Mouse (Mus musculus) megakaryocyte, adult 5-6 weeks (primary cell): Measurements from ENCODE around the gene Stx4a. TPM values are rescaled to one million over a fixed set of nuclear protein-coding genes. Genes with fewer than 3 reads are reported as not detected.
"Not testable (repeated sequence)": the region's sequence is repeated elsewhere in the genome, so short reads cannot be mapped to it uniquely, and the experiment has no call there.

ENCODE experiments used
- ATAC-seq: 2 replicates; pipeline ENCODE4 v1.8.0; 2016; ENCODE audit warnings: mild to moderate bottlenecking, inconsistent platforms; ENCODE audit not compliant: poor library complexity, severe bottlenecking
- total RNA-seq, 2 experiments: library from RNA; stranded (forward) in 1 of 2; stranded (reverse) in 1 of 2; fragments of 153-499, 151-499 nt in 1 of 2; fragments of 221-1000, 200-1000 nt in 1 of 2; gene quantifications; 2 replicates each; pipeline versions ENCODE4 v1.2.3 to v1.2.4; 2015 to 2017

Stx4a gene
- total RNA-seq, 2 experiments from 2014 or later: 37.7 to 68.7 TPM

- no peak for ATAC-seq
These were observed 9.7 kb upstream of the Stx4a start for GRCm38 (mm10) chr7:127814241-127814921.

GRCm38 (mm10) chr7:127815116-127815665 is 8.9 kb upstream of the Stx4a start:
- no peak for ATAC-seq

GRCm38 (mm10) chr7:127815954-127816821 is 7.9 kb upstream of the Stx4a start:
- peak; percentile 73 for ATAC-seq

- ATAC-seq: no peak
These were observed 7.0 kb upstream of the Stx4a start for GRCm38 (mm10) chr7:127817053-127817452.

GRCm38 (mm10) chr7:127817776-127818175 is 6.3 kb upstream of the Stx4a start:
- no peak for ATAC-seq

GRCm38 (mm10) chr7:127820836-127821509 is 3.1 kb upstream of the Stx4a start:
- ATAC-seq: 0 out of 2 replicates have a peak, but pooled peaks have one; percentile 24

- no peak for ATAC-seq
These were observed 1.6 kb upstream of the Stx4a start for GRCm38 (mm10) chr7:127822494-127822893.

- ATAC-seq: no peak
These were observed 590 bp upstream of the Stx4a start for GRCm38 (mm10) chr7:127823236-127824171.

GRCm38 (mm10) chr7:127835550-127835949 is 11.5 kb downstream of the Stx4a start:
- no peak for ATAC-seq

- no peak for ATAC-seq
These were observed 13.4 kb downstream of the Stx4a start for GRCm38 (mm10) chr7:127837473-127837872.

- not testable (repeated sequence) for ATAC-seq
These were observed 13.8 kb downstream of the Stx4a start for GRCm38 (mm10) chr7:127837878-127838277.

- not testable (repeated sequence) for ATAC-seq
These were observed 15.9 kb downstream of the Stx4a start for GRCm38 (mm10) chr7:127840031-127840430.

GRCm38 (mm10) chr7:127840886-127841285 is 16.8 kb downstream of the Stx4a start:
- peak; percentile 27 for ATAC-seq

GRCm38 (mm10) chr7:127841340-127842000 is 17.4 kb downstream of the Stx4a start:
- peak; percentile 77 for ATAC-seq

GRCm38 (mm10) chr7:127842001-127842718 is 18.1 kb downstream of the Stx4a start:
- peak; percentile 75 for ATAC-seq

GRCm38 (mm10) chr7:127849973-127850875 is 26.1 kb downstream of the Stx4a start:
- peak; percentile 73 for ATAC-seq

GRCm38 (mm10) chr7:127850906-127851305 is 26.8 kb downstream of the Stx4a start:
- no peak for ATAC-seq

GRCm38 (mm10) chr7:127858258-127858657 is 34.2 kb downstream of the Stx4a start:
- no peak for ATAC-seq
